Mouse (Mus musculus) liver, adult (tissue): Measurements from ENCODE around the gene Riox1.
A peak's percentile ranks its signal among the peaks of the same experiment; 100 is the strongest.

ENCODE experiments used
- GATA4 ChIP-seq: IDR thresholded peaks from 2 replicates; pipeline ENCODE4 v1.6.1; 2014; ENCODE audit warnings: mild to moderate bottlenecking, low read length; ENCODE audit not compliant: insufficient replicate concordance

Gene Riox1

GRCm38 (mm10) chr12:83937600-83937999 is 12.8 kb upstream of the Riox1 start:
- no peak for TF ChIP-seq GATA4

- peak; percentile 90 for TF ChIP-seq GATA4
These were observed 11.8 kb upstream of the Riox1 start for GRCm38 (mm10) chr12:83938592-83938991.

GRCm38 (mm10) chr12:83939332-83939731 is 11.1 kb upstream of the Riox1 start:
- no peak for TF ChIP-seq GATA4

GRCm38 (mm10) chr12:83940031-83940430 is 10.4 kb upstream of the Riox1 start:
- TF ChIP-seq GATA4: peak; percentile 38; the same call in 1 of the 2 replicates

GRCm38 (mm10) chr12:83941938-83942337 is 8.5 kb upstream of the Riox1 start:
- no peak for TF ChIP-seq GATA4

GRCm38 (mm10) chr12:83947260-83947811 is 3.1 kb upstream of the Riox1 start:
- TF ChIP-seq GATA4: peak; percentile 62

GRCm38 (mm10) chr12:83949043-83949442 is 1.4 kb upstream of the Riox1 start:
- no peak for TF ChIP-seq GATA4

- no peak for TF ChIP-seq GATA4
These were observed 474 bp upstream of the Riox1 start for GRCm38 (mm10) chr12:83949776-83950492.

- no peak for TF ChIP-seq GATA4
These were observed 663 bp downstream of the Riox1 start for GRCm38 (mm10) chr12:83950840-83951701.

GRCm38 (mm10) chr12:83951711-83952575 is 1.5 kb downstream of the Riox1 start:
- TF ChIP-seq GATA4: no peak

GRCm38 (mm10) chr12:83958278-83958677 is 7.9 kb downstream of the Riox1 start:
- no peak for TF ChIP-seq GATA4

- no peak for TF ChIP-seq GATA4
These were observed 14.8 kb downstream of the Riox1 start for GRCm38 (mm10) chr12:83965235-83965634.

GRCm38 (mm10) chr12:83972117-83972516 is 21.7 kb downstream of the Riox1 start:
- no peak for TF ChIP-seq GATA4

GRCm38 (mm10) chr12:83978862-83979261 is 28.5 kb downstream of the Riox1 start:
- no peak for TF ChIP-seq GATA4

- no peak for TF ChIP-seq GATA4
These were observed 31.2 kb downstream of the Riox1 start for GRCm38 (mm10) chr12:83981615-83982014.
